Mouse (Mus musculus): ENCODE data around the gene March11.

DNA sequence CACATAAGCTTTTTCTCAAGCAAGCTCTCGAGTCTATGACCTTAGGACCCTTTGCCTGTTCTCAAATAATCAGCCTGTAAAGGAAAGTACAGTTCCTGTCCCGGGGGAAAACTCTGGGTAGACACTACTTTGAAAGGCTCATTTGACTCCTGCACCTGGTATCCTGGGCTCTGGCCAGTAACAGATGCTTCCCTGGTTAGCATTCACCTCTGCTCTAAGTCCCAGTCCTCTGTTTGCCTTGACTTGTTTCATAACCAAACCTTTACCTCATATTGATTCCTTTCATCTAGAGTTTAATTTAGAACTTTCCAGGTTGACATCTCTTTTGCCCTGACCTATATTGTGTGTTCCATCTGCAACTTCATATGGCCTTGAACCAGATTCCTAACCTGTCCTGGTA lies 68.5 kb downstream of the March11 start:
- no peak for TF ChIP-seq CHD2 (IDR thresholded peaks at IDR 0.05; ENCODE audit: low read depth, low read length)
- no peak for TF ChIP-seq ZC3H11A (IDR thresholded peaks at IDR 0.05; ENCODE audit: borderline replicate concordance, low read depth, low read length)
